Mouse (Mus musculus): Measurements from ENCODE around the gene Erbb2.

DNA sequence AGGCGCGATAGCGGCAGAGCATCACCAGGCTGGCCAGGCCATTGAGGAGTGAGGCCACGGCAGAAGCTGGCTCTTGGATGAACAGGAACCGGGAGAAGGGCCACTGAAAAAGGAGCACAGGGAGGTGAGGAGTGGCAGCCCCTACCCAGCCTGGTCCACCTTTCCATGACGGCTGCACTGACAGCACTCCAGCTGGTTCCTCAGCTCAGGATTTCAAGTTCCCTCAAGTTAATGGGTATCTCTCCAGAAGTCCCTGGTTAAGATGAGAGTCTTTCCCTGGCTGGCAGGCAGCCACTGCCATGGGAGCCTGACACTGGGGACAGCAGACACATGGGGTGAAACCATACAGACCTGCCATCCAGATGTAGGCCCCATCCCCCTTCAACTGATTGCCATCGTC, 14.3 kb upstream of the Erbb2 start:
- TF ChIP-seq POLR2A (IDR thresholded peaks at IDR 0.05; ENCODE audit: insufficient read depth, low read depth, low read length), result no peak
- TF ChIP-seq CTCF (IDR thresholded peaks at IDR 0.05; ENCODE audit: insufficient read depth, low read depth, low read length), result no peak

Data from olfactory bulb, adult 2 months (tissue).